Mouse (Mus musculus) kidney, adult 2 months (tissue): ENCODE measurements at regions not wholly inside any gene's neighbourhood (a gene's known extent, or its start where the extent isn't known, plus 50 kb on each side); places are given as distances from the start of the nearest gene placed in this dataset.

Experiments
- CTCF ChIP-seq: fragments of 200-500 bp; conservative IDR thresholded peaks from 2 replicates; pipeline ENCODE4 v1.5.1; 2011; ENCODE audit warnings: low read depth, mild to moderate bottlenecking, control low read depth, low read length, moderate library complexity, mixed read lengths; ENCODE audit not compliant: insufficient read depth, insufficient read length
- POLR2A ChIP-seq: fragments of 200-500 bp; IDR thresholded peaks from one replicate; pipeline ENCODE4 v1.6.1; 2011; ENCODE audit warnings: low read depth, low read length, control low read depth

- no peak for TF ChIP-seq CTCF
- TF ChIP-seq POLR2A, result no peak
Measured at GRCm38 (mm10) chr10:98504524-98504923, 409.7 kb upstream of the Atp2b1 start.
